Mouse (Mus musculus) naive thymus-derived CD4-positive, alpha-beta T cell, adult 2 months (primary cell): ENCODE measurements at regions not wholly inside any gene's neighbourhood (a gene's known extent, or its start where the extent isn't known, plus 50 kb on each side); places are given as distances from the start of the nearest gene placed in this dataset.

Experiments
- DNase-seq: peaks from one replicate; pipeline ENCODE4 v3.0.0-alpha.2; 2011; ENCODE audit warnings: low read depth

- DNase-seq, result no peak
These were observed 2721.7 kb upstream of the Lrrc6 start for GRCm38 (mm10) chr15:69222391-69222790.
